Mouse (Mus musculus) G1E (cell line): ENCODE results near the gene Med7.

Experiments
- CTCF ChIP-seq: IDR thresholded peaks from 2 replicates; pipeline ENCODE4 v1.5.1; 2012; ENCODE audit warnings: low read depth, low read length, inconsistent platforms, mixed read lengths
- GATA1 ChIP-seq: IDR thresholded peaks from 2 replicates; pipeline ENCODE4 v1.6.1; 2012; ENCODE audit warnings: borderline replicate concordance, low read length, inconsistent platforms, mixed read lengths
- GATA2 ChIP-seq: IDR thresholded peaks from 2 replicates; pipeline ENCODE4 v1.6.1; 2012; ENCODE audit warnings: low read depth, low read length, inconsistent platforms, borderline replicate concordance
- POLR2AphosphoS5 ChIP-seq: IDR thresholded peaks from 2 replicates; pipeline ENCODE4 v1.6.1; 2012; ENCODE audit warnings: low read depth, low read length, inconsistent platforms; ENCODE audit not compliant: insufficient replicate concordance
- TAL1 ChIP-seq: conservative IDR thresholded peaks from 2 replicates; pipeline ENCODE4 v1.6.1; 2012; ENCODE audit warnings: low read depth, low read length, inconsistent platforms, mixed read lengths

GRCm38 (mm10) chr11:46439005-46439543 is 2.3 kb downstream of the Med7 start:
- TF ChIP-seq TAL1 (no peak), GATA1 (no peak), CTCF (no peak), POLR2AphosphoS5 (no peak), GATA2 (no peak)
